Mouse (Mus musculus) adrenal gland, postnatal 10 days (tissue): ENCODE measurements around the gene Ssna1. TPM values are rescaled to one million over a fixed set of nuclear protein-coding genes. Genes with fewer than 3 reads are reported as not detected.

Source experiments
- DNase-seq: peaks from one replicate; pipeline ENCODE4 v3.0.0; 2021; ENCODE audit warnings: mixed read lengths
- total RNA-seq, 2 experiments: library from RNA; stranded (reverse); gene quantifications; 2 replicates each; pipeline ENCODE4 v1.2.3; 2021

The Ssna1 gene
- total RNA-seq, 2 experiments from 2014 or later: 48.0 to 52.2 TPM

DNA sequence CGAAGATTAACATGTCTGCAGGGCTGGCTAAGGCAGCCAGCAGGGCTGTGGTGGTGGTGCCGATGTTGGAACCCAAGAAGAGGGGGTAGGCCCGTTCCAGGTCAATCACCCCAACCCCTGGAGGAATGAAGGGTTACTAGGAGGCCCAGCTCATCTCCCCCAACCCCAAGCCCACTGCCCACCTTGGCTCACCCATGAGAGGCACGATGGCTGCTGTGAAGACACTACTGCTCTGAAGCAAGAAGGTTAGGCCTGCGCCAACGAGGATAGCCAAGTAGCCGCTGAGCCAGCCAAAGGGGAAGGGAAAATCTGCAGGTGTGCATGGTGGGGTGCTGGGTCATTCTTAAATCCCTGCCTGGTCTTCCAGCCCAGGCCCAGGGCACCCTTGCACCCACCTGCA lies 41.7 kb downstream of the Ssna1 start:
- no peak for DNase-seq

DNA sequence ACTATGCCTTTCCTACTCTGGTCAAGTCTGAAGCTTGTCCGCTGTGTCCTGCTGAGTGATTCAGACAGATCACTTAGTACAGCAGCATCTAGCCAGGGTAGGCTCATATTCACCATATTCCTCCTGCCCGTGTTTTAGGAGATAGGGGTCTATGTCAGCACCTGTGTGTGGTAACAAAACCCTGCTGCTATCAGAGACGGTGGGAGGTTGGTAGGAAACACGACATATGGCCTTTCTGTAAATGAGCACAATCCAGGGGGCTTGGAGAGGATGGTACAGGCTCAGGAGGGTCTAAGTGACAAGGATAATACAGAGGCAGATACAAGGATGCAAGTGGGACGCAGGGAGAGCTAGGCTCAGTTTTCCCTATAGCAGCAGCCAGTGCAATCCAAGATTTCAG lies 42.7 kb downstream of the Ssna1 start:
- no peak for DNase-seq

- no peak for DNase-seq
Observed at GRCm38 (mm10) chr2:25228995-25229530, 43.2 kb downstream of the Ssna1 start.

- peak; percentile 91 for DNase-seq
Observed at GRCm38 (mm10) chr2:25228431-25228889, 43.8 kb downstream of the Ssna1 start.

DNA sequence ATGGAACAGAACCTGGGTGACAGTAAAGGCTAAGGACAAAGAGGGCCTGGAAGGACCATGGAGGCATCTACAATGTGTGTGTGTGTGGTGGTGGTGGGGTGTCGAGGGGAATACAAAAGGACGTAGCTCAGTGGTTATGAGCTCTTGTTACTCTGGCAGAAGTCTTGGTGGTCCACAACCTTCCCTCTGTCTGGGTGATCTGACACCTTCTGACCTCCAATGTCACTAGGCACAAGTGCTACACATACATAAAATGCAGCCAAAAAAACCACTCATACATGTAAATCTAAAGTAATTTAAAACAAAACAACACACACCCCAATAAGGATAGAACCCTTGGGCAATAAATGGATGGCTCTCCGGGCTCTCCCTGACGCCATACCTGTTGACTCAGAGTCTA lies 44.8 kb downstream of the Ssna1 start:
- no peak for DNase-seq

GRCm38 (mm10) chr2:25226864-25227263 lies 45.4 kb downstream of the Ssna1 start:
- DNase-seq: peak; percentile 70

- no peak for DNase-seq
Observed at GRCm38 (mm10) chr2:25225811-25226379, 46.3 kb downstream of the Ssna1 start.

- DNase-seq: peak; percentile 97
Observed at GRCm38 (mm10) chr2:25224766-25225752, 47.2 kb downstream of the Ssna1 start.

- no peak for DNase-seq
Observed at GRCm38 (mm10) chr2:25224492-25224765, 47.8 kb downstream of the Ssna1 start, which contains the start of gene Tubb4b. TSS of gene Tubb4b (minus strand) at chr2:25224702.

DNA sequence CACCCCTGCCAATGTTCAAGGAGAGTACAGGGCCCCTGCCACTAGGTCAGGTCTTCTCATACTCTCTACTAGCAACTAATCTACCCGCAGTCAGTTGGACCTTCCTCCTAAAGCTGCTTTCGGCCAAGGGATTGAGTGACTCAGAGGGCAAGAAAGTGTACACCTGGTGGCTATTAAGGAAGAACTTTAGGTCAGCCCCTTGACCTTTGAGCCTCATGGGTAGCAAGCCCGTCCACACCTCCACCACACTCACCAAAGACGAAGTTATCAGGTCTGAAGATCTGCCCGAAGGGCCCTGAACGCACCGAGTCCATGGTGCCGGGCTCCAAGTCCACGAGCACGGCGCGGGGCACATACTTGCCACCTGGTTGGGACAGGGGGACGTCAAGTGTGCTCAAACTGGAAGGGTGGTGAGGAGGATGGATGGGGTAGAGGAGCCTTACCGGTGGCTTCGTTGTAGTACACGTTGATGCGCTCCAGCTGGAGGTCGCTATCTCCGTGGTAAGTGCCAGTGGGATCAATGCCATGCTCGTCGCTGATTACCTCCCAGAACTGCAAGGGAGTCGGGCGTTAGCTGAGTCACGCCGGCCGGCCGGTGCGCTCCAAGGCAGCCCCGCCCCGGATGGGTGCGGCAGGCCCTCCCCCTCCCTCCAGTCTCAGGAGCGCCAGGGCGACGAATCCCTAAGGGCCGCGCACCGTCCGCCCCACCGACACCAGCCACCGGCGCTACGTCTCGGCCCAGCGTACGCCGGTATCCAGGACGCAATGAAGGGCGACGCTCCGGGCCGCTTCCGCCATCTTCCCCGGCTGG lies 48.4 kb downstream of the Ssna1 start:
- peak; percentile 92 for DNase-seq

GRCm38 (mm10) chr2:25221331-25221772 lies 50.9 kb downstream of the Ssna1 start:
- no peak for DNase-seq

Other genes with a start within 250 kb of the Ssna1 start
- 10 to 100 TPM; 53.4 to 68.3 TPM for gene Nsmf, start 218.1 kb downstream of the Ssna1 start, total RNA-seq
- 1 to 10 TPM; 7.0 to 9.7 TPM for gene Entpd8, start 192.1 kb downstream of the Ssna1 start, total RNA-seq
- not detected for gene Noxa1, start 177.3 kb downstream of the Ssna1 start, total RNA-seq
- 10 to 100 TPM; 15.1 to 15.5 TPM for gene Nrarp, start 91.7 kb downstream of the Ssna1 start, total RNA-seq
- gene Tor4a, start 75.6 kb downstream of the Ssna1 start, total RNA-seq: 10 to 100 TPM; 13.9 to 19.5 TPM
- gene Nelfb, start 60.9 kb downstream of the Ssna1 start, total RNA-seq: 10 to 100 TPM; 46.3 to 48.8 TPM
- gene Stpg3, start 57.8 kb downstream of the Ssna1 start, total RNA-seq: not detected
- not detected for gene Fam166a, start 53.7 kb downstream of the Ssna1 start, total RNA-seq
- 100 to 1,000 TPM; 264 to 293 TPM for gene Tubb4b, start 47.7 kb downstream of the Ssna1 start, total RNA-seq
- not detected for gene Slc34a3, start 38.1 kb downstream of the Ssna1 start, total RNA-seq
- gene Rnf224, start 35.7 kb downstream of the Ssna1 start, total RNA-seq: not detected
- gene Rnf208, start 30.2 kb downstream of the Ssna1 start, total RNA-seq: 1 to 10 TPM; 6.4 to 7.3 TPM
- gene Cysrt1, start 30.0 kb downstream of the Ssna1 start, total RNA-seq: not detected
- 1 to 10 TPM; 2.3 to 3.3 TPM for gene AL732309.1, start 25.6 kb downstream of the Ssna1 start, total RNA-seq
- 10 to 100 TPM; 27.7 to 31.0 TPM for gene Tmem203, start 17.0 kb downstream of the Ssna1 start, total RNA-seq
- 10 to 100 TPM; 11.2 to 11.4 TPM for gene Tprn, start 9.8 kb downstream of the Ssna1 start, total RNA-seq
- 10 to 100 TPM; 61.0 to 73.1 TPM for gene Anapc2, start within 50 bp of the Ssna1 start, total RNA-seq
- gene Tmem210, start 15.7 kb upstream of the Ssna1 start, total RNA-seq: not detected
- gene Lrrc26, start 17.5 kb upstream of the Ssna1 start, total RNA-seq: not detected
- gene Grin1, start 46.7 kb upstream of the Ssna1 start, total RNA-seq: 1 to 10 TPM; 7.3 to 9.6 TPM
- gene Man1b1, start 59.9 kb upstream of the Ssna1 start, total RNA-seq: 10 to 100 TPM; 41.5 to 41.9 TPM
- gene Dpp7, start 83.9 kb upstream of the Ssna1 start, total RNA-seq: 10 to 100 TPM; 15.4 to 19.1 TPM
- 10 to 100 TPM; 11.2 to 11.8 TPM for gene Uap1l1, start 93.2 kb upstream of the Ssna1 start, total RNA-seq
- gene Sapcd2, start 99.9 kb upstream of the Ssna1 start, total RNA-seq: 1 to 10 TPM; 3.3 to 5.3 TPM
- gene Entpd2, start 123.4 kb upstream of the Ssna1 start, total RNA-seq: 10 to 100 TPM; 11.7 to 15.1 TPM
- gene Npdc1, start 126.9 kb upstream of the Ssna1 start, total RNA-seq: 10 to 100 TPM; 67.8 to 83.9 TPM
- gene Fut7, start 150.8 kb upstream of the Ssna1 start, total RNA-seq: 1 to 10 TPM in 1 of 2 experiments, under 1 TPM in 1; 0.67 to 1.1 TPM
- gene Abca2, start 156.3 kb upstream of the Ssna1 start, total RNA-seq: 10 to 100 TPM; 21.1 to 27.4 TPM
- gene Clic3, start 184.4 kb upstream of the Ssna1 start, total RNA-seq: under 1 TPM; 0.90 to 0.91 TPM
- gene Paxx, start 188.7 kb upstream of the Ssna1 start, total RNA-seq: 10 to 100 TPM; 33.1 to 42.3 TPM
- 1 to 10 TPM; 3.8 to 3.9 TPM for gene Ptgds, start 197.6 kb upstream of the Ssna1 start, total RNA-seq
- not detected for gene Lcn12, start 221.5 kb upstream of the Ssna1 start, total RNA-seq
- 10 to 100 TPM; 73.1 to 88.8 TPM for gene Fbxw5, start 228.3 kb upstream of the Ssna1 start, total RNA-seq
- 10 to 100 TPM; 16.8 to 42.9 TPM for gene C8g, start 229.3 kb upstream of the Ssna1 start, total RNA-seq